Mouse (Mus musculus): ENCODE results near the gene Slc22a23.

DNA sequence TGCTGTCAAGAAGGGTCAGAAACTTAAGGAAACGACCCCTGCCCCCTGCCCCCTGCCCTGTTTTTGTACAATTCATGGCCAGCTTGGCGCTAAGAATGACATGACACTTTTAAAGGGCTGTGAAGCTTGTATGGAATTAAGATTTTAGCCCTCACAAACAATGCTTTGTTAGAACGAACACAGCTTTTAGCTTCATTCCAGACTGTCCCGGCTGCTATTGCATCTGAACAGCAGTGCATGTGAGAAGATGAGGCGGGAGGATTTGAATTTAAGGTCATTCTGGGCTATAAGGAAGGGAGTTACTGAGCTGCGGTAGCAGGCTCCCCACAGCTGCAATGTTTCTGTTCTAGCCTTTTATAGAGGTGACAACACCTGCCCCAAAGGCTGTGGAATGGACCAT, 96.9 kb downstream of the Slc22a23 start:
- TF ChIP-seq CTCF (IDR thresholded peaks at IDR 0.05; ENCODE audit: low read depth) (no peak), EP300 (IDR thresholded peaks at IDR 0.05; ENCODE audit: low read depth) (no peak)
